Mouse (Mus musculus) cerebellum, adult 2 months (tissue): ENCODE results near the gene Mtg1. TPM values are rescaled to one million over a fixed set of nuclear protein-coding genes. Genes with fewer than 3 reads are reported as not detected.

Experiments
- DNase-seq, 2 experiments: peaks; one replicate each; pipeline ENCODE4 v3.0.0; 2021
- H3K27ac ChIP-seq: fragments of 200-500 bp; 2 replicates; pipeline ENCODE4 v1.5.1; 2012; ENCODE audit warnings: low read length, control low read depth, inconsistent platforms; ENCODE audit not compliant: insufficient read depth
- H3K27me3 ChIP-seq: fragments of 200-500 bp; 2 replicates; pipeline ENCODE4 v1.6.1; 2012; ENCODE audit warnings: inconsistent platforms, mild to moderate bottlenecking, low read length, moderate library complexity; ENCODE audit not compliant: control insufficient read depth, insufficient read depth
- H3K4me1 ChIP-seq: fragments of 200-500 bp; 2 replicates; pipeline ENCODE4 v1.6.1; 2011; ENCODE audit warnings: low read length; ENCODE audit not compliant: control insufficient read depth, insufficient read depth
- H3K4me3 ChIP-seq: fragments of 200-500 bp; replicated peaks from 2 replicates; pipeline ENCODE3; 2011; ENCODE audit warnings: mild to moderate bottlenecking, low read depth, low read length, control low read depth; ENCODE audit not compliant: insufficient read depth
- CTCF ChIP-seq: fragments of 200-500 bp; IDR thresholded peaks from 2 replicates; pipeline ENCODE4 v1.5.1; 2011; ENCODE audit warnings: low read depth, mild to moderate bottlenecking, control low read depth, low read length, moderate library complexity, borderline replicate concordance; ENCODE audit not compliant: insufficient read depth
- POLR2A ChIP-seq: fragments of 200-500 bp; IDR thresholded peaks from 2 replicates; pipeline ENCODE4 v1.6.1; 2011; ENCODE audit warnings: low read length, control low read depth, borderline replicate concordance; ENCODE audit not compliant: insufficient read depth
- WGBS: fragments of 180-500 bp; shearing (Covaris S2); methylation state at CpG from one replicate; pipeline ENCODE4 v1.1.7; 2018; 5-methylcytosine and 5-hydroxymethylcytosine counted together
- polyA plus RNA-seq: library from polyadenylated mRNA; depleted of rRNA; stranded (reverse); fragments of >200 nt; gene quantifications from 2 replicates; pipeline ENCODE4 v1.2.3, GENCODE M21; 2012

Mtg1 gene
- polyA plus RNA-seq, 1 experiment: 42.4 TPM

GRCm38 (mm10) chr7:140138021-140138310 is 602 bp downstream of the Mtg1 start:
- under 1% methylated on average over 8 of the region's 8 CpGs for WGBS
- TF ChIP-seq CTCF: no peak
- no peak for TF ChIP-seq POLR2A
- Histone ChIP-seq H3K4me1 (no peaks in the 10 kb centered on the region), H3K4me3 (peak overlapping the region; percentile 71), H3K27me3 (no peaks in the 10 kb centered on the region), H3K27ac (peak overlapping the region; percentile 63)
- DNase-seq: no peak

- H3K4me1 ChIP-seq: no peaks in the 10 kb centered on the region
- WGBS: 2% methylated on average over 14 of the region's 14 CpGs
- H3K27ac ChIP-seq: no peak overlapping the region
- no peak overlapping the region for H3K4me3 ChIP-seq
- TF ChIP-seq CTCF (peak; percentile 85), POLR2A (no peak)
- H3K27me3 ChIP-seq: no peaks in the 10 kb centered on the region
- DNase-seq: peak; percentile 72 to 75
These were observed 4.0 kb downstream of the Mtg1 start for GRCm38 (mm10) chr7:140141350-140141749.

DNA sequence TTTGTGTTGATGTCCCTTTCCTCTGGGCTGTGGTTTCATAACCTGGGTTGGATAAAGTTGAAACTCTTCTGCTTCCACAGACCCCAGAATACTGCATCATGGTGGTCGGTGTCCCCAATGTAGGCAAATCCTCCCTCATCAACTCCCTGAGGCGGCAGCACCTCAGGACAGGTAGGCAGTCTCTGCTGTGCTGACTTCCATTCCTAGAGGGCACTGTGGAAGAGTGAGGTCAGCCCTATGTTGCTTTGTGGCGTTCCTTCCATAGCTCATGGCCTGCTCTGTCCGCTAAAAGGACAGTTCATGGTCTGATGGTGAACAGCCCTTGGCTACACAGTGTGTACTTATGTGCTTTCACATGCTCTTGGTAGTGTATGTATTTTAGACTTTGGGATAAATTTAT is 7.2 kb downstream of the Mtg1 start:
- no peak for DNase-seq
- TF ChIP-seq CTCF (no peak), POLR2A (no peak)
- Histone ChIP-seq H3K27ac (no peak overlapping the region), H3K4me1 (no peaks in the 10 kb centered on the region), H3K4me3 (no peak overlapping the region), H3K27me3 (no peaks in the 10 kb centered on the region)
- 85% methylated on average over 4 of the region's 4 CpGs for WGBS

DNA sequence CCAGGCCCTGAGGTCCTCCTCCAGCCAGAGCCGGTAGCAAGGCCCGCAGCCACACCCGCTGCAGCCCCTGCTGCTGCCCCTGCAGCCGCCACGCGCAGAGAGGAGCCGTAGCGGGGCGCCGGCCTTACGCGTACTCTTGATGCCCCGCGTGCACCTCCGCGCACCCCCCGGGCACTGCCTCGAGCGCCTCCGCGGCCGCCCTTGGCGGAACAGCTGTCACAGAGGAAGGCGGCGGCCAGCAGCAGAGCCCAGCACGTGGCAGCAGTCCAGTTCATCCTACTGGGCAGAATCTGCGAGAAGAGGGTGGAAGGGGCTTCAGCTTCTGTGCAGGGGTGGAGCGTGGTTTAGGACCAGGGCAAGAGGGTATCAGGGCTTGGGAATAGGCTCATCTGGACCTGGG is 16.0 kb downstream of the Mtg1 start:
- under 1% methylated on average over 28 of the region's 28 CpGs for WGBS

GRCm38 (mm10) chr7:140153829-140154217 is 16.5 kb downstream of the Mtg1 start:
- Histone ChIP-seq H3K27ac (peak overlapping the region; percentile 91), H3K4me3 (peak overlapping the region; percentile 94), H3K4me1 (peaks cover 6% of the 10 kb centered on the region; the same call in 1 of the 2 replicates), H3K27me3 (no peaks in the 10 kb centered on the region)
- no peak for DNase-seq
- TF ChIP-seq CTCF: no peak
- TF ChIP-seq POLR2A: no peak
- 8% methylated on average over 4 of the region's 4 CpGs for WGBS

More for the DNA sequence above, 16.0 kb downstream of the Mtg1 start:
- Histone ChIP-seq H3K27ac (peak overlapping the region; percentile 86), H3K4me1 (peaks cover 6% of the 10 kb centered on the region; the same call in 1 of the 2 replicates), H3K4me3 (peak overlapping the region; percentile 94), H3K27me3 (no peaks in the 10 kb centered on the region)
- peak; percentile 68 to 77 for DNase-seq
- TF ChIP-seq CTCF (no peak), POLR2A (no peak)

GRCm38 (mm10) chr7:140154218-140154927 is 17.0 kb downstream of the Mtg1 start, which contains the start of gene Sprn:
TSS of gene Sprn (minus strand) at chr7:140154877.
- no peaks in the 10 kb centered on the region for H3K27me3 ChIP-seq
- H3K4me3 ChIP-seq: peak within 1 kb of the TSS; percentile 94
- H3K27ac ChIP-seq: peak within 1 kb of the TSS; percentile 91
- 1% methylated on average over 28 of the region's 28 CpGs for WGBS
- TF ChIP-seq POLR2A (0 out of 2 replicates have a peak, but pooled peaks have one; percentile 34), CTCF (no peak)
- H3K4me1 ChIP-seq: peaks cover 6% of the 10 kb centered on the region; the same call in 1 of the 2 replicates
- DNase-seq: peak; percentile 79 to 81

DNA sequence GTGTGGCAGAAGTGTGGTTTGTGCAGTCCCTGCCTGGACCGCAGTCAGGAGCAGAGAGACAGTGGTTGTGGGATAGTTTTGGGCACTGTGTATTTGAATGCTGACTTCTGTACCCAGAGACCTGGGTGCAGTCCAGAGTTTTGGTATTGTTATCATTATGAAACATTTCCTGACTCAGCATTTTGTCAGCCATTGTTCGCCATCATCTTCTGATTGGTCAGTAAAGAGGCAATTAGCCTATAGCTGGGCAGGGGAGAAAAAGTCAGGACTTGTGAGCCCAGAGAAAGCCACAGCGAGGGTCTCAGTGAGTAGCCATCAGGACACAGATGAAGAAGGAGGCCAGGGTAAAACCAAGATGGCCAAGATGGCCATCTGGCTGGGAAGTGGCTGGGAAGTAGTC is 23.0 kb downstream of the Mtg1 start:
- H3K27ac ChIP-seq: no peak overlapping the region
- no peak overlapping the region for H3K4me3 ChIP-seq
- no peak for DNase-seq
- no peaks in the 10 kb centered on the region for H3K27me3 ChIP-seq
- TF ChIP-seq CTCF: no peak
- TF ChIP-seq POLR2A: no peak
- WGBS: 75% methylated on average over 3 of the region's 3 CpGs
- H3K4me1 ChIP-seq: no peaks in the 10 kb centered on the region

- no peak within 1 kb of the TSS for H3K27ac ChIP-seq
- no peaks in the 10 kb centered on the region; the same call in 1 of the 2 replicates for H3K4me1 ChIP-seq
- no peaks in the 10 kb centered on the region for H3K27me3 ChIP-seq
- TF ChIP-seq CTCF (no peak), POLR2A (no peak)
- 52% methylated on average over 7 of the region's 7 CpGs for whole genome bisulfite sequencing
- H3K4me3 ChIP-seq: no peak within 1 kb of the TSS
- no peak for DNase-seq
These were observed 27.3 kb downstream of the Mtg1 start, which contains the start of gene Olfr522 for GRCm38 (mm10) chr7:140164664-140165063. TSS of gene Olfr522 (minus strand) at chr7:140164764.
